Mouse (Mus musculus) stomach, embryonic 14.5 days (tissue): Measurements from ENCODE around the gene Sdc4. TPM values are rescaled to one million over a fixed set of nuclear protein-coding genes. Genes with fewer than 3 reads are reported as not detected.

Experiments
- ATAC-seq: fragments of 200-750 bp; cut with Nextera tagmentation; 2 replicates; pipeline ENCODE4 v1.8.0; 2017; ENCODE audit warnings: low read depth, moderate TSS enrichment; ENCODE audit not compliant: insufficient number of reproducible peaks, insufficient read depth, low FRiP score
- H3K27ac ChIP-seq: fragments of 300-500 bp; sonication (generic); 2 replicates; pipeline ENCODE4 v1.5.1; 2014; ENCODE audit warnings: mild to moderate bottlenecking, low read length, moderate library complexity, mixed read lengths
- H3K27me3 ChIP-seq: fragments of 300-500 bp; sonication (generic); 2 replicates; pipeline ENCODE4 v1.6.1; 2014; ENCODE audit warnings: low read length, control low read depth, mixed read lengths; ENCODE audit not compliant: control insufficient read depth, insufficient read depth
- H3K36me3 ChIP-seq: fragments of 300-500 bp; sonication (generic); 2 replicates; pipeline ENCODE4 v1.6.1; 2014; ENCODE audit warnings: mild to moderate bottlenecking, control low read depth, low read length, moderate library complexity, mixed read lengths; ENCODE audit not compliant: control insufficient read depth, insufficient read depth
- H3K4me1 ChIP-seq: fragments of 300-500 bp; sonication (generic); 2 replicates; pipeline ENCODE4 v1.6.1; 2014; ENCODE audit warnings: low read length, control low read depth, mixed read lengths; ENCODE audit not compliant: control insufficient read depth, insufficient read depth
- H3K4me2 ChIP-seq: fragments of 300-500 bp; sonication (generic); replicated peaks from 2 replicates; pipeline ENCODE4 v1.6.1; 2014; ENCODE audit warnings: low read depth, low read length, control low read depth
- H3K4me3 ChIP-seq: fragments of 300-500 bp; sonication (generic); 2 replicates; pipeline ENCODE4 v1.5.1; 2014; ENCODE audit warnings: low read depth, low read length, control low read depth
- H3K9ac ChIP-seq: fragments of 300-500 bp; sonication (generic); replicated peaks from 2 replicates; pipeline ENCODE4 v1.6.1; 2014; ENCODE audit warnings: low read depth, mild to moderate bottlenecking, control low read depth, low read length, moderate library complexity, mixed read lengths
- H3K9me3 ChIP-seq: fragments of 300-500 bp; sonication (generic); 2 replicates; pipeline ENCODE4 v1.6.1; 2016; ENCODE audit warnings: low read depth, low read length, control low read depth; ENCODE audit not compliant: control insufficient read depth
- WGBS: fragments of 180-500 bp; shearing (Covaris S2); extraction: QIAGEN DNeasy Blood & Tissue Kit; methylation state at CpG from one replicate; pipeline ENCODE4 v1.1.7; 2014; 5-methylcytosine and 5-hydroxymethylcytosine counted together
- polyA plus RNA-seq: library from polyadenylated mRNA; unstranded; fragments of >200 nt; fragmentation: Nextera tagmentation; extraction: Ambion mirVana; gene quantifications from 2 replicates; pipeline ENCODE4 v1.2.1, GENCODE M21; 2014

Gene Sdc4
- polyA plus RNA-seq, 1 experiment from 2014 or later, result 104 TPM

- Histone ChIP-seq H3K36me3 (peaks cover 23% of the 10 kb centered on the region), H3K4me3 (no peak overlapping the region), H3K9ac (no peak overlapping the region), H3K4me2 (no peak overlapping the region), H3K9me3 (no peaks in the 10 kb centered on the region), H3K4me1 (no peaks in the 10 kb centered on the region), H3K27ac (no peak overlapping the region), H3K27me3 (no peaks in the 10 kb centered on the region)
- no peak for ATAC-seq
- 89% methylated on average over 11 of the region's 11 CpGs for WGBS
These were observed 20.2 kb downstream of the Sdc4 start for GRCm38 (mm10) chr2:164423464-164423863.

DNA sequence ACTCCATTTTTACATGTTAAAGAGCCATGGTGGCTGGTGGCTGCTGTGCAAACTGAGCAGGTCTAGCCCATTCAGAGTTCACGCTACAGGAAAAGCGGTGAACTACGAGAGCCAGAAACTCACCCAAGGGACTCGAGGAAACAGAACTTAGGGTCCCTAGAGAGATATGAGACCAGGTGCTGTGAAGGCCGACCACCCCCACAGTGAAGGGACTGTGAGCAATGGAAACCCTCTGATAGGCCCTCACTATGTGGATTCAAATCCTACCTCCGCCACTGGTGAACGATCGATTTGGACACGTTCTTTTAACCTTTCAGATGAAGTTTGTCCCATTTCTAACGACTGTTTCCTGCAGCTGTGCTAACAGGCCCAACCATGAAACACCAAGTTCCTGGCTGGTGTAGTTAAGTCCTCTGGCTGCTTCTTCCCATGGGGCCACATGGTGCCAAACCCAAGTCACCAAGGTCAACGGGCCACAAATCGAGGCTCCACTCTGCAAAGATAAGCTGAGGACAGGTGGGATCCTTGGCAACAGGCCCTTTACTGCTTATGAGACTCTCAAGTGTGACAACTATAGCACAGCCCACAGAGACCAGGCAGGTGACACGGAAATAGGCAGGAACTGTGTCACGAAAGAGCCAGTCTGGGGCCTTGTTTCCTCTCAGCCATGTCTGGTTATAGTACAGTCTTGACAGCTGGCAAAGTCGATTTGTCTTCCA lies 20.9 kb downstream of the Sdc4 start:
- Histone ChIP-seq H3K4me1 (no peaks in the 10 kb centered on the region), H3K4me3 (no peak overlapping the region), H3K36me3 (peaks cover 23% of the 10 kb centered on the region), H3K4me2 (no peak overlapping the region), H3K9ac (no peak overlapping the region), H3K27ac (no peak overlapping the region), H3K27me3 (no peaks in the 10 kb centered on the region), H3K9me3 (no peaks in the 10 kb centered on the region)
- 86% methylated on average over 15 of the region's 15 CpGs for WGBS
- no peak for ATAC-seq

DNA sequence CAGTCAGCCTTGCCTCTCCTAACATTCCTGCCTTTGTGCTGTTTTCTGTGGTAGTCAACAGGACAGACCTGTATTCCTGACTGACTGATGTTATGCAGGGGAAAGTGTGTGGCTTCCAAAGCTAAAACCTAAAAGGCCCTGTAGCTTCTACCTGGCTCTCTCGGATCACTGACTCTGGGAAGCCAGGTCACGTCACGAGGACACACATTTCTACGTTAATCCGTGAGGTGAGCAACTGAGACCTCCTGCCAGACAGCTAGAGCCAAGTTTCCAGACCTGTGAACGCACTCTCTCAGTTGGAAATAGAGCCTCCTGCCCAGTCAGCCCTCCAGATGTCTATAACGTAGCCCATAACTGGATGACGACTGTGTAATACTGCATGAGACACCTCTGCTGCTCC lies 21.7 kb downstream of the Sdc4 start:
- 81% methylated on average over 8 of the region's 8 CpGs for WGBS
- no peak overlapping the region for H3K9ac ChIP-seq
- H3K4me1 ChIP-seq, result no peaks in the 10 kb centered on the region
- H3K4me2 ChIP-seq, result no peak overlapping the region
- H3K9me3 ChIP-seq, result no peaks in the 10 kb centered on the region
- H3K4me3 ChIP-seq, result no peak overlapping the region
- no peaks in the 10 kb centered on the region for H3K27me3 ChIP-seq
- H3K27ac ChIP-seq, result peak overlapping the region; percentile 61; the same call in 1 of the 2 replicates
- ATAC-seq, result no peak
- peaks cover 20% of the 10 kb centered on the region for H3K36me3 ChIP-seq

GRCm38 (mm10) chr2:164421306-164421705 lies 22.4 kb downstream of the Sdc4 start:
- Histone ChIP-seq H3K27ac (no peak overlapping the region), H3K4me1 (no peaks in the 10 kb centered on the region), H3K9ac (no peak overlapping the region), H3K9me3 (no peaks in the 10 kb centered on the region), H3K36me3 (peaks cover 16% of the 10 kb centered on the region), H3K27me3 (no peaks in the 10 kb centered on the region), H3K4me3 (no peak overlapping the region), H3K4me2 (no peak overlapping the region)
- 77% methylated on average over 7 of the region's 7 CpGs for WGBS
- no peak for ATAC-seq

- ATAC-seq, result no peak
- peaks cover 5% of the 10 kb centered on the region for H3K36me3 ChIP-seq
- WGBS, result 7% methylated on average over 3 of the region's 3 CpGs
- no peaks in the 10 kb centered on the region for H3K27me3 ChIP-seq
- no peaks in the 10 kb centered on the region for H3K4me1 ChIP-seq
- no peaks in the 10 kb centered on the region for H3K9me3 ChIP-seq
- H3K4me3 ChIP-seq, result no peak overlapping the region
- H3K4me2 ChIP-seq, result no peak overlapping the region
- H3K9ac ChIP-seq, result no peak overlapping the region
- no peak overlapping the region for H3K27ac ChIP-seq
These were observed 24.2 kb downstream of the Sdc4 start for GRCm38 (mm10) chr2:164419489-164419888.

DNA sequence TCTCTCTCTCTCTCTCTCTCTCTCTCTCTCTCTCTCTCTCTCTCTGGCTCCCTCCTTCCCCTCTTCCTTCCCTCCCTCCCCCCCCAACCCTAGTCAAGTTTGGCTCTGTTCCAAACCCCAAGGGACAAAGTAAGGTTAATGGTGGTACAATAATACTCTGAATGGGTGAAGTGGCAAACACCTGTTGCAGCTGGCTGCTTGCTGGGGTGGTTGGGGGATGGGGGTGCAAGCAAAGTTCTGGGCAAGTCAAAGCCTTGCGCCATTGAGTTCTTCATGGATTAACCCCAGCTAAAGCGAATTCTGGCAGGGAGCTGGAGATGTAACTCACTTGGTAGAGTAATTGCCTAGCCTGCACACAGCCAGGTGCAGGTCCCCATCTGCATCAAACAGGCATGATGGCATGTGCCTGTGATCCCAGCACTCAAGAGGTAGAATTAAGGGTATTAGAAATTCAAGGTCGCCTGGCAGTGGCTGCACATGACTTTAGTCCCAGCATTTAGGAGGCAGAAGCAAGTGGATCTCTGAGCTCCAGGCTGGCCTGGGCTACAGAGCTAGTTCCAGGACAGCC lies 25.3 kb downstream of the Sdc4 start:
- Histone ChIP-seq H3K4me1 (no peaks in the 10 kb centered on the region), H3K27me3 (no peaks in the 10 kb centered on the region), H3K9ac (no peak overlapping the region), H3K4me3 (no peak overlapping the region), H3K36me3 (peaks cover 1% of the 10 kb centered on the region; the same call in 1 of the 2 replicates), H3K4me2 (no peak overlapping the region), H3K9me3 (no peaks in the 10 kb centered on the region), H3K27ac (no peak overlapping the region)
- ATAC-seq, result no peak
- WGBS, result 36% methylated on average over 3 of the region's 3 CpGs

GRCm38 (mm10) chr2:164417198-164417597 lies 26.5 kb downstream of the Sdc4 start:
- Histone ChIP-seq H3K9me3 (no peaks in the 10 kb centered on the region), H3K27me3 (no peaks in the 10 kb centered on the region), H3K36me3 (no peaks in the 10 kb centered on the region), H3K4me1 (no peaks in the 10 kb centered on the region), H3K9ac (no peak overlapping the region), H3K4me3 (no peak overlapping the region), H3K4me2 (no peak overlapping the region), H3K27ac (no peak overlapping the region)
- WGBS, result 0% methylated on average over 2 of the region's 2 CpGs
- no peak for ATAC-seq

- ATAC-seq, result no peak
- H3K9me3 ChIP-seq, result no peaks in the 10 kb centered on the region
- 68% methylated on average over 10 of the region's 10 CpGs for WGBS
- peak overlapping the region; percentile 31 for H3K4me2 ChIP-seq
- no peak overlapping the region for H3K9ac ChIP-seq
- H3K4me3 ChIP-seq, result no peak overlapping the region
- H3K4me1 ChIP-seq, result no peaks in the 10 kb centered on the region
- no peak overlapping the region for H3K27ac ChIP-seq
- no peaks in the 10 kb centered on the region for H3K36me3 ChIP-seq
- H3K27me3 ChIP-seq, result no peaks in the 10 kb centered on the region
These were observed 29.1 kb downstream of the Sdc4 start for GRCm38 (mm10) chr2:164414581-164414980.

DNA sequence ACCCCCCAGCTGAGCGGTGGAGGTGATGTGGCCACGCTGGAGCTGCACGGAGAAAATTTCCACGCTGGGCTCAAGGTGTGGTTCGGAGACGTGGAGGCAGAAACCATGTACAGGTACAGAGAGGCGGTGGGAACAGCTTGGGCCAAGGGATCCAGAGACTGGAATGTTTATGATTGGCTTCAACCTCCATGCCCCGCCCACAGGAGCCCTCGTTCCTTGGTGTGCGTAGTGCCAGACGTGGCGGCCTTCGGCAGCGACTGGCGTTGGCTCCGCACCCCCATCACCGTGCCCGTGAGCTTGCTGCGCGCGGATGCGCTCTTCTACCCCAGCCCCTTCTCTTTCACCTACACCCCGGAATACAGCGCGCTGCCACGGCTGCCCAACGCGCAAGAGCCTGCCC lies 29.5 kb downstream of the Sdc4 start:
- H3K4me1 ChIP-seq, result no peaks in the 10 kb centered on the region
- no peak overlapping the region for H3K4me3 ChIP-seq
- H3K27me3 ChIP-seq, result no peaks in the 10 kb centered on the region
- ATAC-seq, result no peak
- peak overlapping the region; percentile 31 for H3K4me2 ChIP-seq
- 24% methylated on average over 28 of the region's 28 CpGs for WGBS
- no peak overlapping the region for H3K9ac ChIP-seq
- no peaks in the 10 kb centered on the region for H3K36me3 ChIP-seq
- no peak overlapping the region for H3K27ac ChIP-seq
- H3K9me3 ChIP-seq, result no peaks in the 10 kb centered on the region
